Mouse (Mus musculus) spleen, adult 12 weeks (tissue): Measurements from ENCODE around the gene Mybph.

ENCODE experiments used
- DNase-seq: peaks from one replicate; pipeline ENCODE4 v3.0.0; 2022; ENCODE audit warnings: low spot score

The Mybph gene

DNA sequence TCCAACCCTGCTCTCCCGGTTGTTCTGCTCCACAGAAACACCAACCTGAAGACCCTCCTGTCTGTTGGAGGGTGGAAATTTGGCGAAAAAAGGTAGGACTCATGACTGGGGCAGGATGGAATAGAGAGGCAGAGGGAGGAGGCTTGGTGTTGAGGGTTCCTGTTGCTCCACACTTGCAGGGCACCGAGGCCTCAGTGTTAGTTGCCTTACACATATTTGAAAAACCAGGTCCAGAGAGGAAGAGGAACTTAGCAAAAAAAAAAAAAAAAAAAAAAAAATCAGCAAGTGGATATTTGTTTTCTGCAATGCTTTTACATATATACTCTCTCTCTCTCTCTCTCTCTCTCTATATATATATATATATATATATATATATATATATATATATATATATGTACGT lies 9.2 kb upstream of the Mybph start:
- DNase-seq, result no peak

DNA sequence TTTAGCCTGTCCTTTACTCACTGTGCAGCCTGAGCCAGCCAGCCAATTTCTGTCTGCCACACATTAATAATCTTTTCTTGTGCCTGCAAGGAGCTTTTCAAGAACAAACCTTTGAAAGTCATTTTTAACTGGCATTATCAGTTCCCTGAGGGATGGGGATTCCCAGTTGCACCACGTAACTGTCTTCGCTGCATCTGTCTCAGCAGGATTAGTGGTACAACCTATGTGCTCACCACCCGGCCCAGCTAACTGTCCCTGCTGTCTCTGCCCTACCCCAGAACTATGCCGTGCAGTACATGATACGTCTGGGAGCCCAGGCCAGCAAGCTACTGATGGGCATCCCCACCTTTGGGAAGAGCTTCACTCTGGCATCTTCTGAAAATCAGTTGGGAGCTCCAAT lies 5.0 kb upstream of the Mybph start:
- DNase-seq, result no peak

DNA sequence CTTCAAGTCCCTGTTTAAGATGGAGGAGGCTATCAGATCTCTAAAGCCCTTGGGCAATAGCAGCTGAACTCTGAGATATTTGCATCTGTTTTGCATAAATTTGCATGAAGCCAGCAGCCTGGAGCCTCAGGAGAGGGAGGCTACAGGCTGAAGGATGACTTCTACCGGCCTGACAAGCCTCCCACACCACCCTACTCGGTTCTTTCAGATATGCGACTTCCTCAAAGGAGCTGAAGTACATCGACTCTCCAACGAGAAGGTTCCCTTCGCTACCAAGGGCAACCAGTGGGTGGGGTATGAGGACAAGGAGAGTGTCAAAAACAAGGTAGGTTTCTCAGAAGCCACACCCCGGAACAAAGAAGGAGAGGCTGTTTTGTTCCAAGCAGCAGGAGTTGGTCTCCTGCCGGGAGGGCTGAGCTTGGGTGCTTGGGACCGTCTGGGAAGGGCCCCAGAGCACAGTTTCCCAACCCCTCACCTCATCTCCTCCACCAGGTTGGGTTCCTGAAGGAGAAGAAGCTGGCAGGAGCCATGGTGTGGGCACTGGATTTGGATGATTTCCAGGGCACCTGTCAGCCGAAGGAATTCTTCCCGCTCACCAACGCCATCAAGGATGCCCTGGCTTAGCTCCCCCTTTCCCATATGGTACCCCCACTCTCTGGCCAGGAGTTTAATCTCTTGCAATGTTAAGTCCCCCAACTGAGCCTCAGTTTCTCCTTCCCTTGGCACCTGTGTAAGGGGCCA lies 4.1 kb upstream of the Mybph start:
- no peak for DNase-seq

DNA sequence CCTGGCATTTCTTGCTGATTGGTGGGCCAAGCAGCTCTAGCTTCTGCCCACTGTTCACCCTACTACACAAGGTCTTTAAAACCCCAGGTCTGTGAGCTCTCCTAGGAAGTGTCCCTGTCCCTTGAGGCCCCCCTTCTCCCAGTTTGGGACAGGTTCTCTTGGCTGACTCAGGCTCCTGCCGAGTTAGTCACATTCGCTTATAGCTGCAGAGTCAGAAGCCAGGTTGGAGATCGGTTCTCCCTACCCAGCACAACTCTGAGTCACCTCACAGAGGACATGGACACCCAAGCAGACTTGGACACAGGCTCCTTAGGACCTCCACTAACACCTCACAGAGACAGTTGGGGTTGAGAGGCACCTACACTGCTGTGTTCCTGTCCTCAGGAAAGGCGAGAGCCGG lies 2.1 kb upstream of the Mybph start:
- no peak for DNase-seq

DNA sequence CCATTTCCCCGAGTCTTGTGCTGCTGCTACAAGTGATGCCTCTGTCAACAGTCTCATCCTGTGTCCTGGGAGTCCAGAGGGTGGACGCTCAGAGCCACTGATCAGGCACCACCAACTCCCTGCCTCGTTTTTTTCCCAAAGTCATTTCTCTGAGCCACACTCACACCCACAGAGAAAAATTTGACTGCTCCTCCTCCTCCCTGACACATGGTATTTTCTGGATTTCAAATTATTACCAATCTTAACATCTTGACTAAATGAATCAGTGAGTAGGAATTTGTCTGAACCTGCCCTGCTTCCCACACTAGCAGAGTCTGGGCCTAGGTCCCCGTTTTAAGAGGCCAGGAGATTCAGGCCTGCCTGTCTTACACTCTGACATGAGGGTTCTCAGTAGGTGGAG lies 1.2 kb upstream of the Mybph start:
- DNase-seq, result no peak

DNA sequence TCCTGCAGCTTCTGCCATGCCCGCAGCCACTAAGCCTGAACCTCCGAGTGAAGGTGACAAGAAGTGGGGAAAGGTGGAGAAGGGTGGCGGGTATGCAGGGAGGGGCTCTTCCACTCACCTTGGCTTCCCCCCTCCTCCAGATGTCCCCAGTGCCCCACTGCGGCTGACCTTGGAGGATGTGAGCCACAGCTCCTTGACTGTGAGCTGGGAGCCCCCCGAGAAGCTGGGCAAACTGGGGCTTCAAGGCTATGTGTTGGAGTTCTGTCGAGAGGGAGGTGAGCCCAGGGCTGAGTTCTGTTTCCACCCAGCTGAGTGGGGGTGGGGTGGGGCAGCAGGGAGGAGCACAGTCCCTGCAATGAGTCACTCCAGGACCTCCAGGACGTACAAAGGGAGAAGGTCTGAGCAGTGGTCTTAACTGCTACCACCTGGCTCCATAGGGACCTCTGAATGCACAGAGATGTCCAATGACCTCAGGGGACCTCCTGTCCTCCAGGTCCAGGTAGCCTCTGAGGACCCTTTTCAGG lies 488 bp downstream of the Mybph start:
- DNase-seq, result no peak

DNA sequence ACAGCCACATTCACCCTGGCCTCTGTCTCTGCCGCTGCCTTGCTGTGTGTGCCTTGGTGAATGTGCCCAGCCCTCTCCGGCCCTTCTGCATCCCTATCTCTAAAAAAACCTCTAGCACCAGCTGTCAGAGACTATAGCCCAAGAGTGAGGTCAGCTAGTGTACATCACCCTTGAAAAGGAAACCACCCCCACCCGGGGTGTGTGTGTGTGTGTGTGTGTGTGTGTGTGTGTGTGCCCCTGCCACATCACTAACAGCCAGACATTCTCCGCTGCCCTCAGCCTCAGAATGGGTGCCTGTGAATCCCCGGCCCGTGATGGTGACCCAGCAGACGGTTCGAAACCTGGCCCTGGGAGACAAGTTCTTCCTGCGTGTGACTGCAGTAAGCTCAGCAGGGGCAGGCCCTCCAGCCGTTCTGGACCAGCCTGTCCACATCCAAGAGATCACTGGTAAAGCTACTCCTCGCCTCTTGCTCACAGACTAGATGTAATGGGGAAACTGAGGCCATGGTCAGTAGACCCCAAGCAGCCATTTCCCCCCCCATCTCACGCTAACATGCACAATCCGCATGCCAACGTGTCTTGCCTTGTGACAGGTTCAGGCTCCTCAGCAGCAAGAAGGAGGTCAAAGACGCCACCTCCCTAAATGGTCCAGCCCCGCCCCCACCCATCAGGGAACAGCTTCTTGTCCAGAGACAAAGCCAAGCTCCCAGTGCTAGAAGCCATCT lies 1.2 kb downstream of the Mybph start:
- DNase-seq, result no peak

DNA sequence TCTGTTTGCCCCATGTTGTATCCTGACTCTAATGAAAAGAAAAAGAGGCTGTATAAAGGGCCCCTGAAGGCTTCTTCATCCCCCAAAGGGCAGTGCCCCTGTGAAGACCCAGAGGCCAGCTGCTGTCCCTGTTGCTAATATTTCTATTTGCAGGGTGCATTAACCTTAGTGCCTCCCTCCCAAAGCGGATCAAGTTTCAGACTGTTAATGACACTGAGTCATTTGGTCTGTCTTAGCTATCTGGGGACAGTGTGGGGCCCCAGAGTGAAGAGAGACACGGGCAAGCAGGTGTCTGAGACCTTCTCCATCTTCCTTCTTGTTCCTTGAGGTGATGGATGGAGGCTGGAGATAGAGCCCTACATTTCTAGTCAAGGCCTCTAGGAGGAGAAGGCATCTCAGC lies 1.9 kb downstream of the Mybph start:
- DNase-seq, result no peak

DNA sequence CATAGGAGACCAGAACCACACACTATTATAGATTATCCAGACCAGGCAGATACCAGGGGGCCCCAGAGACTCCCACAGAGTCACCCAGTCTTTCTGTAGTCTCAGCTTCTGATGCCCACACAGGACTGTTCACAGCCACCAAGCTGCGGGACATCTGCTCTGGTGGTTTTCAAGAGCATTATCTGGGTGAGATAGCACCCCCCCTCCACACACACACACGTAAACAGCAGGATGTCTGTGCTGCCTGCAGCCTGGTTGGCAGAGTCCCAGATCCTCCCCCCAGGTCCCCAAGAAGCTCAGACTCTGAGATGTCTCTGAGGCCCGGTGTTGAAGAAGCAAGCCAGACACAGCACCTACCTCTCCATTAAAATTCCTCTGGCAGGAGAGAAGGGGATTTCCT lies 2.3 kb downstream of the Mybph start:
- no peak for DNase-seq

DNA sequence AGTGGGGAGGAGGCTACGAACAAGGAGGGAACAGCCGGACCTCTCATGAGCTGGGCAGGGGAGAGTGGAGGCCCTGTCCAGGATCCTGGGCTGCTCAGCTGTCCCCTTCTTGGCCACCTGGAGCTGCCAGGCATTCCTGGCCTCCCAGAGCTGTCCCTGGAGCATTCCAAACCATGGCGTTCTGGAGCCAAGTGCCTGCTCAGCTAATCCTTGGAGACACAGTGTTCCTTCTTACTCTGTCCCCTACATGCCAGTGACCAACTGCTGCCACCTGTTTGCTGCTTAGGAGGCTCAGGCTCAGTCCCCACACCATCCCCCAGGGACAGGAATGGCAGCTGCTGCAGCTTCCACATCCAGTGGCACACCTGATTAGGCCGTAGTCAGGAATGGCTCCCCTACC lies 2.7 kb downstream of the Mybph start:
- DNase-seq, result no peak

DNA sequence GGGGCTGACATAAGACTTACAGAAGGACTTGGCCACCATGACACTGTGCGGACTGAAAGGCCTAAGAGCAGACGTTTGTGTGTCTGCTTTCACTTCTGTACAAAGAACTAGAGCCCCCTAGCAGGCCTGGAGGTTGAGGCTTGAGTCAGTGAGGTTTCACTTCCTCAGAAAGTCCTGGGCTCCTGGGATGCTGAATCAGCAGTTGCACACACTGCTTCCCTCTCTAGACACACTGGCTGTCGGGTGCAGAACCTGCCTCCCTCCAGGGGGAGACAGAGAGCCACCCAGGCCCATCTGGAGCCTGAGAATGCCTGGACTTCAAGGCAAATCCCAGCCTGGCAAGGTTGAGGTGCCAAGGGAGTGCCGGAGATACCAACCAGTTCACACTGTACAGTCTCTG lies 3.1 kb downstream of the Mybph start:
- peak; percentile 56 for DNase-seq

DNA sequence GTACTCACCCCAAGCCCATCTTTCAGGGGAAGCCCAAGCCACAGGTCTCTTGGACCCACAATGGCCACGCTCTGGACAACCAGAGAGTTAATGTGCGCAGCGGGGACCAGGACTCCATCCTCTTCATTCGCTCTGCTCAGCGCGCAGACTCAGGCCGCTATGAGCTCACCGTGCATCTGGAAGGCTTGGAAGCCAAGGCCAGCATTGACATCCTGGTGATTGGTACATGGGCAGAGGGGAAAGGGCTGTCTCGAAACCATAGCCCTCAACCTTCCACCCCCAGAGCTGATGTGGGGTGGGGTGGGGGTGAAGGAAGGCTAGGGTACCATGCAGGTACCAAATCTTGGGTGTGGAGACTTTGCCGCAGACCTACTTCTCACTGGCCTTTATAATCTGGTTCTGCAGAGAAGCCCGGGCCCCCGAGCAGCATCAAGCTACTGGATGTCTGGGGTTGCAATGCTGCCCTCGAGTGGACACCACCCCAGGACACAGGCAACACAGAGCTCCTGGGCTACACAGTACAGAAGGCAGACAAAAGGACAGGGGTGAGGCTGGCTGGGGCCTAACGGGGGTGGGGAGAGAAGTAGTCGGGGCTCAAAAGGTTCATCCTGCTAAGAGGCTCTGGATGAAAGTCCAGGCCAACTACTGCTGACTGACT lies 4.2 kb downstream of the Mybph start:
- no peak for DNase-seq

DNA sequence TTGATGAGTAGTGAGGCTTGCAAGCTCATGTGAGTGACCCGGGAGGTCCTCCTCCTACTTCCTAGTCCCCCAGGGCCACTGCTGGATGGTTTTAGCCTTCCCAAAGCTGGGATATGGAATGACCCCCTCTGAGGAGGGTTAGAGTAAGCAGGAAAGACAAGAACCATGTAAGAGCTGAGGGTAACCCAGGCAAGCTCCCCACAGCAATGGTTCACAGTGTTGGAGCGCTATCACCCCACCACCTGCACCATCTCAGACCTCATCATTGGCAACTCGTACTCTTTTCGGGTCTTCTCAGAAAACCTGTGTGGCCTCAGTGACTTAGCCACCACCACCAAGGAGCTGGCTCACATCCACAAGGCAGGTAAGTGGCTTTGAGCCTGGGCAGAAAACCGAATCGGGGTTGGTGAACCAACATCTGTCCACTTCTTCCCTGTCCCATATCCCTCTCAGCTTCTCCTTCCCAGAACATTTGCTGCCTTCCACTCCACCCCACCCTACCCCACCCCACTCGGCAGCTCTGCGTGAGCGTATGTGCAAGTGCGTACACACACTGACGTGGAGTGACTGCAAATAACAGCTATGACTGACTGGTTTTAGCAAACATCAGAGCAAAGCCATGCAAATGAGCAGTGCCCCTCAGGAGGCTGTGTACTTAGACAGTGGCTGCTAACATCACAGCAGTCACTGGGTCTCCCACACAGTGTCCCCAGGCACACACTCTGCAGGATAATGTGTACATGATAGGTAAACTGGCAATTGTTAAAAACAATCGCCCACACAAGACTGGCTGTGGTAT lies 5.1 kb downstream of the Mybph start:
- DNase-seq, result no peak

DNA sequence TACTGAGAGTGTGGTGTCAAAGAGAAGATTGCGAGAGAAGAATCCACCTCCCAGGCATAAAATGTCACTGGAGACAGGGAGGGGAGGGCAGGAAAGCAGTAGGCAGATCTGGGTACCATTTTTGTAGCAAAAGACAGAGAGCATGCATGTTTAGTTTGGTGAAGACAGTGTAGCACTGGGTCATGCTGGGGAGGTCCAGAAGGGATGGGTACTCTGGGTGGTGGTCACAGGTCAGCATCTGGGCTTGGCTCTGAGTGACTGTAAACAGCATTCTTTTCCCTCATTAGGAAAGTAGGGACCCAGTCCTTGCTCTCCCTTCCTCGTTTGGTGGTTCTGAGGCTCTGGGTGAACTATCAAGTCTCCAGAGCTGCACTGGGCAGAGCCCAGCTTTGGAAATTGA lies 7.2 kb downstream of the Mybph start:
- no peak for DNase-seq

DNA sequence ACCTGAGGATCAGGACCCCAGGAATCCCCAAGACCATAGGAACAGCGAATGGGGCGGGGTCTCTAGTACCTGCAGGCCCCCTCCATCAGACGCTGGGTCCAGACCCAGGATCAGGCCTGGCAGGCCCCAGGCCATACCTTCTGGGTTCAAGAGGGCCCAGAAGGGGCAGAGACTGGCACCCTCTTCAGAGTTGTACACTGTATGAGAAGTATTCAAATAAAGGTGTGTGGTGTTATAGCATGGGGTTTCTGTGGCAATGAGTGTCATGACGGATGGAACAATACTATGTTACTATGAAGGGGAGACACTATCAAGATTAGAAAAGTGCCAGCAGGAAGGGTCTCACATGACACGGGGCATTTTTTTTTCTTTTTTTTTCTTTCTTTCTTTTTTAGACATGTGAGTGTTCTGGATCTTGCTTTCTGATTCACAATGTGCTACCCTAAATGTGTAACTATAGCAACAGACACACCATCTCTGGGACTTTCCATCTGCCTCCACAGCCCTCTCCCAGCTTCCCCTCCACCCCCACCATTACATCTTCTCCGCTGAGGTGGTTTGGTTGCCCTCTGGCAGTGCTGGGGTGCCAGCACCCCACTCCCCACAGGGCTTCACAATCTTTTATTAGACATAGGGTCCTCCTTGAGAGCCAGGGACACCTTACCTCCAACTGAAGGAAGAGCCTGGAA lies 7.9 kb downstream of the Mybph start:
- no peak for DNase-seq

DNA sequence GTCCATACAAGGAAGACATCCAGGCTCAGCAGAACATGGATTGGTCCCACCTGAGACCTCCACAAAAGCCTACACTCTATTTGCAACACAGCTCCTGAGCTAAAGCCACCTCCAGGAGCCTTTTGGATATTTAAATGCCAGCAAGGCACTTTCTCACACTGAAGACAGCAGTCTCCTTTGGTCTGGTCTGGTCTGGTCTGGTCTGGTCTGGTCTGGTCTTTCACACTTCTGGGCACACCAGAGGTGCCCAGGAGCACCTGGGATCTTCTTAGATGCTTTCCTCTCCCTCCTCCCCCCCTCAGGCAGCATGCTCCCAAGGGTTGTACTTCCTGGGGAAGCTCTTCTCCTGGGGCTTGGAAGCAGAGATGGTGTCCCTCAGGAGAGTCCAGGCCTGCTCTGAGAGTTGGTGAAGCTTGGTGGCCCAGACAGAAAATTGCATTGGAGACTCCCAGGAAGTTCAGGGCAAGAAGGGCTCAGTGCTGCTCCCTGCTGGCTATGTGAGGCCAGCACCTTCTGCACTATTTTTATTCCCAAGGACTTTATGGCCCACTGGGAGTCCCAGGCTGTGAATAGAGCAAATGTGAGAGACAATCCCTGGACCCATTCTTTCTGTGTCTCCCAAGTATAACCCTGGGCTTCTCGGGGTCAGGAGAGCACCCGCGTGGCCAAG lies 8.6 kb downstream of the Mybph start:
- DNase-seq, result no peak

DNA sequence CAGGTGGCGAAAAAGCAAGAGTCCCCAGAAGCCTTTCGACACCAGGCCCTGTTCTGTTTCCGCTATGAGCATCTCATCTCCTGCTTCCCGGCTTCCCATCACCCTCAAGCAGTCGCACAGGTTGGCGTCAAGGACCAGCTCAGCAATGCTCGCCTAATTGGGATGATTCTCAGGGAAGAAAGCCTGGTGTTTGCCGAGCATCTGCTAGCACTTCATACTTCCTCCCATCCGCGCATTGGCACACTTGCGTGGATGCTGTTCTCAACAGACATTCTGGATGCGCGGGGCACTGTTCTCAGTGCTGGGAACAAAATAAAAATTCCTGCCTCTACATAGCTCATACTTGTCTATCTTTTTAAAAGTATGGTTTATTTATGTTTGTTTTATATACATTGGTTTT lies 11.0 kb downstream of the Mybph start:
- no peak for DNase-seq

DNA sequence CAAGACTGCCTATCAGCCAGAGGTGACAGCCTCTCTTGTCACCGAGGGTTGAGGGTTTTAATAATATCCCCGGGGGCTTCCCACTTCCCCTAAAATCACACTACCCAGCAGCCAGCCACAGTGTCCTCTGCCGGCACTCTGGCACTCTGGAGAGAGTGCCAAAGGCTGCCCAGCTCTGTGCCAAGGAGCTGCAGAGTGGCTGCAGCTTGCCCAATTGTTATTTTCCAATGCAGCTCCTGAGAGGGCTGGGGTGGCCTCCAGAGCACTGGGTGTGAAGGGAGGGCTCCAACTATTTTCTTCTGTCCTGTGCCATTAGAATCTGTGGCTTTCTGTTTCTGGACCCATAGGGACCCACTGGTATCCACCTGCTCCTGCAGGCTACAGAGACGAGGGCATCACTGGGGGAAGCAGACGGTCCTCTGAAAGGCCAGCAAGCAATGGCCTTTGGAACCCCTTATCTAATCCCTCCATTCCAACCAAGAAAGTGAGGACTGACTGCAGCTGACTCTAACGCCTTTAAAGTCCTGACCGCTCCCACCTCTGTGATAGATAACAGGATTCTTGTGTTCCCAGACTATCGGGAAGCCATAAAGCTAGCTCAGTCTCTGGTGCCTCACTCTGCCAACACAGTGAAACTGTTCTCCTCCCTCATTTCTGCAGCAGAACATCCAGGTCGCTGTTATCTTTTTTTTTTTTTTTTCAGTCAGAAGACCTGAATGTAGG lies 12.2 kb downstream of the Mybph start:
- DNase-seq, result no peak

DNA sequence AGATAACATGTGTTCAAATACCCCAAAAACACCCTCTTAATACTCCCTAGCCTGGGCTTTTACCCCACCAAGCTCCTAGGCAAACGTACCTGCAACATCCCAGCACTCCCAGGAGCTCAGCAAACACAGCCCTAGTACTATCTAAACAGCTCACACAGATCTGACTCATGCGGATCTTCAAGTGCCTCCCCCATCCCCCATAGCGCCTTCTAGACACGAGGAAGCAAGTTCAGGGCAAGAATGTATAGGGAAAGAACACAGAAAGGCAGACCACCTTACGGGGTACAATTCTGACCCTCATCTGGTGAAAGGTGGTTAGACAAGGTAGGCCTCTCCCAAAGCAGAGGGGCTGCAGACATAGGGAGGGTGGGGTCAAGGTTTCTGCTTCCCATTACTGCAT lies 12.8 kb downstream of the Mybph start:
- no peak for DNase-seq

DNA sequence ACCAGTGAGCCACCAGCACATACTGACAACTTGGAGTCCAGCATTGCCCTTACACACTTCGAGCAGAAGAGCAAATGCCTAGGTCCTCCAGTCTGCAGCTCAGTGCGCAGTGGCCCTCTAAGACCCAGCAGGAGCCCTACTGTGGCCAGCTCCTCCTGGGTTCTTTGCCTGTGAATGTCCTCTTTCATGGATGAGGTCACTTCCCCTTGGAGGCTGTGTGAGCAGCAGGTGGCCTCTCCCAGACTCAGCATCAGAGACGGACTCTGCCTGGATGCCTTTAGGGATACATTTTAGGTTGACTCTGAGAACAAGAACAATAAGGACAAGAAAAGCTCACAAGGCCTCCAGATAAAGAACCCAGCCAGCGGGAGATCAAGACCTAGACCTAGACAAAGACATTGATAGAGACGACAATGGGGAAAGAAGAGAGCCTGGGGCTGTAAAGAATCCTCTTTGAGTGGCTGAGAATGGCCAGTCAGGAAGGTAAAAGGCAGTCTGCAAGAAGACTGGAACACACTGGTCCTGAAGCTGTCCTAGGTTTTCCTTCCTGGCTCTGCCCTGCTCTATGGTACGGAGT lies 17.0 kb downstream of the Mybph start:
- DNase-seq, result no peak
